Mouse (Mus musculus): ENCODE results near the gene Atp11b.

Atp11b gene

DNA sequence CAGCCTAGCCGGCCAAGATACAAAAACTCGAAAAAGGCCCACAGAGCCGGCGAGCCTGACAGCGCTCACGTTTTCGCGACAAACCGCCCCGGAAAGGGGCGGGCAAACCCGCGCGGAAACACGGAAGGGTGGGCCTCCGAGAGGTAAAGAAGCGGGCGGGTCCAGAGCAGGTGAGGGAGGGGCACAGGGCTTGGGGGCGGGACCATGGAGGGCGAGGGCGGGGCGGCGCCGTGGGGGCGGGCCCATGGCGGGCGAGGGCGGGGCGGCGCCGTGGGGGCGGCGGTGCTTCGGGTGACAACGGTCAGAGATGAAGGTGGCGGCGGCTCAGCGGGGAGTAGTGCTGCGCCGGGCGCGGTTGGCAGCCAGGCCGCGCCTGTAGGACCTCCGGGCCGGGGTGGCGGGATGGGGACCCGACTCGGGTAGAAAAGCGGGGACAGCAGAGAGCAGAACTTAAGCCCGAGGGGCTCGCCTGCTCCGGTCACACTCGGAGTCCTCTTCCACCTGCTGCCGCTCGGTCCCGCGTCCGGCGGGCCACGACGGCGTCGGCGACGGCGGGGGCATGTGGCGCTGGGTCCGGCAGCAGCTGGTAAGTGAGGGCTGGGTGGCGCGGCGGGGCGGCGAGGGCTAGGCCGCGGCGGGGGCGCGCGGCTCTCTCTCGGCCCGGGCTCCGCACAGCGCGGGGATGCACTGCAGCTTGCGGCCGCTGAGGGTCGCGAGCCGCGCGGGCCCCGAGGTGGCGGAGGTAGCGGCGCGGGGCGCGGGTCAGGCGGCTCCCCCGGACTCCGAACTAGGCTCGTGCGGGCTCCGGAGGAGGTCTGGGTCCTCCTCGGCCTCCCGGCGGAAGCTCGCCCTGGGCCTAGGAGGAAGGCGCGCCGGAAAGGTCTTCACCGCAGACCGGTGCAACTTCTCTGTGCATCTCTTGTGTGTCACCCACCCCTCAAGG lies at the start of gene Atp11b:
Atp11b (plus strand) TSS at position 282 of the 943 bp plus-strand sequence.
- peak; percentile 76 for DNase-seq

DNA sequence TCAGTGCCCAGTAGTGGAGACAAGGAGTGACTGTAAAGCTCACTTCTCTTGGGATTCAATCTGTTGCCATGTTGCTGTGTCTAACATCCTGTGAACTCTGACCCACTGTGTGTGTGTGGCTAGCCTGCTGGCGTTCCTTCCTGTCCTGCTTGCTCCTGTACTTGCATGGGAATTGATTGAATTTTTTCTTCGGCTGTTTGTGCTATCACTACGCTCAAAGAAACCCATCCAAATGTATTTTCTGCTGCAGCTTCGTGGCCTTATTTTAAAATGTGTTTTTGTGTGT lies 49.6 kb upstream of the Atp11b start:
- no peak for DNase-seq

DNA sequence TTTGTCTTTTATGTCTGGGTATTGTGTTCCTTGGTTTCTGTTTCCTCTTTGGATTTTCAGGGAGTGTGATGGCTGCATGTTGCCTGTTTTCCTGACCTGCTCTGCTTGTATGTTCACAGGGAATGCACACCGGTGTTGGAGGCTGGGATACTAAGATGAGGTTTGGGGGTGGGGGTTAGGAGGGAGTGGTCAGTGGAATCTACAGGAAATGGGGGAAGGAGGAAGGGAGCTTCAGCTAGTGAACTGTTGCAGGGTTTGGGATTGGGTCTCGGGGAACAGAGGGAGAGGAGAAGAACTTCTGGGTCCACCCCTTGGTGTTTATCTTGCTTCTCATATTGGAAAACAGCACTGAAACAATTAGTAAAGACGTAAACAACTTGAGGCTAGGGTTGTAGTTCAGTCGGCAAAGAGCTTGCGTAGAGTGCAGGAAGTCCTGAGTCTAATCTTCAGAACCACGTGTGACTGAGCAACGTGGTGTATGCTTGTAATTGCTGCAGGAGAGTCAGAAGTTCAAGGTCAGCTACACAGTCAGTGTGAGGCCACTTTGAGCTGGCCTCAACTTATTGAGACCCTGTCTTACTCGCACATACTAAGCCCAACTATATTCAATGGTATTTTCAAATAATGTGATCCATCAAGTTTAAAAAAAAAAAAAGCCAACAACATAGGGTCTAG lies 34.2 kb upstream of the Atp11b start:
- no peak for DNase-seq

DNA sequence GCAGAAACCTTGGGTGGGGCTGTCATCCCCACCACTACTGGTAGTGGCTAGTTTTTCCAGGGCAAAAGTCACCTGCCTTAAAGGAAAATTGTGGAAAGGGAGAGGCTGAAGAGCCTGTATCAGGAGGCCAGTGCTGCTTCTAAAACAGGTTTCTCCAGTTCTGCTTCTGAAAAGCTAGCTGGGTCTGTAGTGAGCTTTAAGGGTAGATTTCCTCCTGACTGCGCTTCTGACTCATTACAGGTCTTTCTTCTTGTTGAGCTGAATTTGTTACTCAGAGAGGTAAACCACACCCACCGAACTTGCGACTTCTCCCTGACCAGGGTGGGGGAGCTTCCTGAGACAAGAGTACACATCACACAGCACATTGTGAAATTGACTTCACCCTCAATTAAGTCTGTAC lies 33.1 kb upstream of the Atp11b start:
- no peak for DNase-seq

DNA sequence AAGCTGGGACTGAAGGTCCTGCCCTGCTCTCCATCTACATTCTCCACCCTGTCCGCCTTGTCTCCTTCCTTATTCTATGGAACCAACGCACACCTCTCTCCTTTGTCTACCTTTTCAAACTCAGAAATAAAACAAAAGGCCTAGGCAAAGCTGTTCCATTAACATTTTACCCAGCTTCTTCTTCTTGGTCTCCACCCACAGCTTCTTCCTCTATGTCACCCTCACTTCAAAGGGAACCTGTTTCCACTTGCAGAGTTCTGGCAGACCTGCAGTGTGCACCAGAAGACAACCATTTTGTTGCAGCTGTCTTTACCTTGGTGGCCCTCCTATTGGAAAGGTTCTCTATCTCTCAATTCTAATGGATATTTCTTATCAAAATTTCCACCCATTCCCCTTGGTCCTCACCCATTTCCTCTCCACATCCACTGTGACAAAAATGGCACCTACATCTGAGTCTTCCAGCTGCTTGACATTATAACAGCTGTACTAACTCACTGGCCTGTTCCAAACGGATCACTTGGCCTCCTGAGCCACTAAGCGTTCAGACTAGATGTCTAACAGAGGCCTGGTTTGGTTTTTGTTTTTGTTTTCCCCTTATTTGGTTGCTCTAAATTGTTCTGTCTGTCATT lies 32.0 kb upstream of the Atp11b start:
- DNase-seq, result no peak

DNA sequence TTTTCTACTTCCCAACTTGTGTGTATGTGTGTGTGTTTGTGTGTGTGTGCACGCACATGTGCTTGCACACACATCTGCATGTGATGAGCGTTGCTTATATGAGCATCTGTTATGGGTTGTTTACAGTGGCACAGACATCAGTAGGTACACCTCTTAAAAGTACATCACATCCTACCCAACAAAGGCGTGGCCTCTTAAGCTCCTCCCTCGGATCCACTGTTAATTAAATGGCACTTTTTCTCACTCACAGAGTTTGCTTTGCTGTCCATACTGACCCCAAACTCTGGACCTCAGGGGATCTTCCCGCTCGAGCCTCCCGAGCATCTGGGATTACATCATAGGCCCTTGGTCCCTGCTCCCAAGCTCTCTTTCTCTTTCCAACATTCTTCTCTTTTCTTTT lies 31.1 kb upstream of the Atp11b start:
- DNase-seq, result no peak

DNA sequence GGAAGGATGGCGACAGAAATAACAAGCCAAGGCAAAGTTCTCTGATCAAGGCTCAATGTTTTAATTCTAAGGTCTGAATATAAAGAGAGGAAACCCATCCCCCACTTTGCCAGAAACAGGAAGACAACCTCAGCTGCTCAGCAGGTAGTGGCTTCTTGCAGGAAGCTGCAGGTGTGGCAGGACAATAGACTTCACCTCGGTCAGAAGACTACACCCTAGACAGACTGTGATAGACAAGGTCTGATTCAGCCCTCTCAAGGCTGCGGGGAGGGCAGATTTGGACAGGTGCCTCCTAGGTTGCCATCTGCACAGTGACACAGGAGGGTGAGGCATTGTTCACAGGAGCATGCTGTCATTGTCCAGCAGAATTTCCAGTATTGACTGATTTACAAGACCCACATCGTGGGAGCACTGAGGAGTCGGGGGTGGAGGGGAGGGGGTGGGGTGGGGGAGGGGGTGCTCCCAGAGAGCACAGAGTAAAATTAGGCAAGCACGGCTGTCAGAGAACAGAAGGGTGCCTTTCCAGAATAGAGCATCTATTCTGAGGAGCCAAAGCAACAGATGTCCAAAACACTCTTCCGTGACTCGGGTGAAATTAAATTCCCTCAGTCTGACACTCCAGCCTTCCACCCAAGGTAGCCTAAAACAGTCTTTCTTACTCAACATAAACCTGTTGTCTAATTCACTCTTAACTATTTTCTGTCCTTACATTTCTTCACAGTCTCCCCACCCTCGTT lies 30.2 kb upstream of the Atp11b start:
- DNase-seq, result peak; percentile 42

DNA sequence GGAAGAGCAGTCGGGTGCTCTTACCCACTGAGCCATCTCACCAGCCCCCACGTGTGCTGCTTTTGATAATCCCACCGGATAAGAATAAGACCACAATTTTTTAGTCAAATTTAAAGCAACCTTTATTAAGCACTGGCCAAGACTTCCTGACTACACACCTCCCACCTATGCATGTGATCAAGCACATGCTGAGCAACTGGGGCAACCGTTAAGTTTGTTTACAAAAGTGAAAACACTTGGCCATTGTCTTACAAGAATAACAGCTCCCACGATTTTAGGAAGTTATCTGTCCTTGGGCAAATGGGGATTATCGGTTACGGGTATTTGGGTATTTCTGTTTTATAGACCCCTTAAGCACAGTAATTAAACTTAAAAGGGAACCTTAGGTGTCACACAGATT lies 28.8 kb upstream of the Atp11b start:
- no peak for DNase-seq

DNA sequence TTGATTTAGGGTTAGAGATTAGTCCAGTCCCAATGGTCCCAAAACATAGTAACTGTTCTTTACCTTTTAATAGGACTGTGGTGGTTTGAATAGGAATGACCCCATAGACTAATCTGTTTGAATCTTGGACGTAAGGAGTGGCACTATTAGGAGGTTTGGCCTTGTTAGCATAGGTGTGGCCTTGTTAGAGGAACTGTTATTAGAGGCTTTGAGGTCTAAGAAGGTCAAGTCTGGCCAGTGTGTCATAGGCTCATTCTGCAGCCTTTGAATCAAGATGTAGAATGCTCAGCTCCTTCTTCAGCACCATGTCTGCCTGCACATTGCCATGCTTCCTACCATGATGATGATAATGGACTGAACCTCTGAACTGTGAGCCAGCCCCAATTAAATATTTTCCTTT lies 27.0 kb upstream of the Atp11b start:
- DNase-seq, result no peak

DNA sequence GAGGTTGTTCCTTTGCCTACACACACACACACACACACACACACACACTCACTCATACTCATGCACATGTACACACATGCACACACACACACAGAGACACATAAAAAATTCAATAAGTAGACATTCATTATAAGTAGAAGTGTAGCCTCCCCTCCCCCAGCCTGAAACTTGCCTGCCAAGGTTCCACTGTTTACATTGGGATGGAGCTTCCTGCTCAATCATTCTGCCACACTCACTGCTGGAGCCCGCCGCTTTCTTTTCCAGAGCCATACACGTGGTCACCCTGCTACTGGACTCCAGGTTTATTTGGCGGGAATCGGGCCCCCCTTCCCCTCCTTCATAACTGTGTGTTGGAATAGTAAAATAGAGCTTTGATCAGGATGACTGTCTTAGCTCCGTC lies 24.4 kb upstream of the Atp11b start:
- no peak for DNase-seq

DNA sequence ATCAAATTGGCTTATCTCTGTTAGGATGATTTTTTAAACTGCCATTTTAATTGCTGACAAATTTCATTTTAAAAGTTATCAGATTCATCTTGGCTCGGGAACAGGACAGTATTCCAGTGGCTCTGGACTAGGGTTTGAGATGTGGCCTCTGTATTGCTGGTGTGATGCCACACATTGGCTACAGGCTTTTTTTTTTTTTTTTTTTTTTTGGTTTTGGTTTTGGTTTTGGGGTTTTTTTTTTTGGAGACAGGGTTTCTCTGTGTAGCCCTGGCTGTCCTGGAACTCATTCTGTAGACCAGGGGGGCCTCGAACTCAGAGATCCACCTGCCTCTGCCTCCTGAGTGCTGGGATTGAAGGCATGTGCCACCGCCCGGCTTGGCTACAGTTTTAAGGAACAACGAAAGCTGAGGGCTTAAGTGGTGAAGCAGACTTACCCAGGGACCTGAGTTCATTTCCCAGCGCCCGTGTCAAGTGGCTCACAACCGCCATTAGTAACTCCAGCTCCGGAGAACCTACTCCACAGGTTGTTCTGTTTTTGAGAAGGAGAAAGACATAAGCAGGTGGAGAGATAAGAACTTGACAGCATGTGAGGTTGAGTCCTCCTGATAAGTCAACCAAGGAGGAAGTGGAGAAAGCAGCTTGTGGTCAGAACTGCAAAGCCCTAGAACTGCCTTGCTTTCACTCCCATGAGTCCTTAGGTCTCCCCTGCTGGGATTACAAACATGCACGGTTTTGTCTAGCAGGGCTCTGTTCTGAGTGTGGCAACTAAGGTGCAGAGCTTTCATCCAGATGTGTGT lies 21.7 kb upstream of the Atp11b start:
- DNase-seq, result no peak

DNA sequence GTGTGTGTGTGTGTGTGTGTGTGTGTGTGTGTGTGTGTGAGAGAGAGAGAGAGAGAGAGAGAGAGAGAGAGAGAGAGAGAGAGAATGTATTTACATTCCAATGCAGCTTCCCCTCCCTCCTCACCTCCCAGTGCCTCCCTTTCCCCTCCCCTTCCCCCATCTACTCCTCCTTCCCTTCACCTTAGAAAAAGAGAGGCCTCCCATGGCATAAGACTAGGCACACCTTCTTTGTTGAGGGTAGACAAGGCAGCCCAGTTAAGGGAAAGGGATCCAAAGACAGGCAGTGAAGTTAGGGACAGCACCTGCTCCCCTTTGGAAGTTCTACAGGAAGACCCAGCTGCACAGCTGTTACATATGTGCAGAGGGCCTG lies 21.1 kb upstream of the Atp11b start:
- no peak for DNase-seq

DNA sequence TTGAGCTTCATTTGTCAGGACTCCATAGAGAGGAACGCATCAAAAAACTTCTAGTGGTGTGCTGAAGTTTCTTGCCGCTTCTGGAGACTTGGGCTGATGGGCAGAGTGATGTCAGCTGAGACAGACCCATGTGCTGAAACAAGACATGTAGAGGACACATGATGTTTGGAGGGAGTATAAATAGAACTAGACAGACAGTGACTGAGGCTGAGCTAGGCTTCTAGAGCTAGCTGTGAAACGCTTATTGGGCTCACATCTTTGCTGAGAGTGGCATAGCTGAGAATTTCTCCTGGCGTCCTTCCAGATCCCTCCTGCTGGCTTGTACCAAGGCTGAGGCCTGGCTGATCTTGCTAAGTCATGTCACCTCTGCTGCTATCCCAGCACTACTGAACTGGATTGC lies 19.4 kb upstream of the Atp11b start:
- no peak for DNase-seq

DNA sequence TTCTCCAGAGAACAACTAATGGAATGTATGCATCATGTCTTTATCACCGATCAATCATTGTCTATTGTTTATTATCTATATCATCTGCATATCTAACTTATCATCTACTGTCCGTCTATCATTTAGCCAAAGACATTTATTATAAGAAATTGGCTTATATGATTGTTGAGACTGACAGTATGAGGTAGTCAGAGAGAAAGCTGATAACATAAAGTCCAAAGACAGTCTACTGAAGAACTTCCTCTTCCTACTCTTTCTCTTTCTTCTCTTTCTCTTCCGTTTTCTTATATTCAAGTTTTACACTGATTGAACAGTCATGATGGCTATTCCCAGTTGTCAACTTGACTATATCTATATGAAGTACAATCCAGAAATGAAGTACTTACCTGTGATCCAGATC lies 15.8 kb upstream of the Atp11b start:
- no peak for DNase-seq

DNA sequence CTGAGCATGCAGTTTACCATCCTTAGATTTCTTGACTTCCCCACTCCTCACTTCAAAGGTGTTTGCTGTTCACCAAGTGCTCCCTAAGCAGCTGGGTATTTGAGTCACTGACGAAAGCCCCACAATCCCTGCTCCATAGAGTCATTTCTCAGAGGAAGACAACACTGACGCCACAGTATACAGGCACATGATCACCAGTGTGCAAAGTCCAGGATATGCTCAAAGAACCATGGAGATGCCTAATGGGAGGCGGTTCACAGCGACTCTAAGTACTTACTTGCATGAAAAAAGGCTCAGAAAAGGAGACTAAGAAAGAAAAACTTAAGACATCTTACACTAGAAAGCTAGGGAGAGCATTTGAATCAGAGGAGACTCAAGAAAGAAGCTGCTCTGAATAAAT lies 8.9 kb upstream of the Atp11b start:
- no peak for DNase-seq

DNA sequence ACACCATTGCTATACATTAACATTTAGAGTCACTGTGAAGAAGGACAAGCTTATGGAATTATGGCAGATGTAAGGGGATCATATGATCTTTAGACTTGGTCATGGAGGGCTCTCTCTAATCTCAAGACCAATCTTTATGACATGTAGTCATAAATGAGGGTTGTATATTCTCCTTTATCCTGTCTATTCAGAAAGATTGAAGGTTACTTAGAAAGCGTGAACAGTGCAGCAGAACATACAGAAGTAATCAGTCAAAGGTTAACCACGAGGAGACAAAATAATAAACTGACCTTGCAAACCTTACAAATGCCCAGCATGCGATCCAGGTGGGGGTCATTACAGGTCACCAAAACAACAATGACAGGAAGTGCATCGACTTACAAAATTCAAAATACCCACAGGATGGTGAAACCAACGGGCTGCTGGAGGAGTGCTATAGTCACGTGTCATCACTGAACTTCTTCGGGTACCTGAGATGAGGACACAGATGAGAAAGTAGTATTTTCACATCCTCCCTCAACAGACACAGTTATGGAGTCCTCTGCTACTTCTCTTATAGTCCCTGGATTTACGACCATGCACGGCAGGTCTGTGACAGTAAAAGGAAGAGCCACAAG lies 7.0 kb upstream of the Atp11b start:
- DNase-seq, result no peak

DNA sequence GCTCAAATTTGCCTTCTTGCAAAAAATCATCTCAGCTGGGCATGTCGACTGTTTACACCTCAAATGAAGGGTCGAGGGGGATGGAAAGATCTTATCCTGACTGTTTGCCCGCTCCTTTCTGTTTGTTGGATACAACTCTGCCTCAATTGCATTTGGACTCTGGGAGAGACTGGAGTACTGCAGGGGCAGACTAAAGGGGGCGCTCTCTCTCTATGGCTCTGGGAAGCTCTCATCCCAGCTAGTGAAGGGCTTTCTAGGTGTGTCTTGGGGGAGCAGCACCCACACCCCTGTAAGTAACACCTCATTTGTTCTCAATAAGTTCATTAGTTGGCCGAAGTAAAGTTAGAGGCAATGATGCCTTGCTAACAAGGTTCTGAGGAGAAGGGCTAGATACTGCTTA lies 3.6 kb upstream of the Atp11b start:
- DNase-seq, result no peak

DNA sequence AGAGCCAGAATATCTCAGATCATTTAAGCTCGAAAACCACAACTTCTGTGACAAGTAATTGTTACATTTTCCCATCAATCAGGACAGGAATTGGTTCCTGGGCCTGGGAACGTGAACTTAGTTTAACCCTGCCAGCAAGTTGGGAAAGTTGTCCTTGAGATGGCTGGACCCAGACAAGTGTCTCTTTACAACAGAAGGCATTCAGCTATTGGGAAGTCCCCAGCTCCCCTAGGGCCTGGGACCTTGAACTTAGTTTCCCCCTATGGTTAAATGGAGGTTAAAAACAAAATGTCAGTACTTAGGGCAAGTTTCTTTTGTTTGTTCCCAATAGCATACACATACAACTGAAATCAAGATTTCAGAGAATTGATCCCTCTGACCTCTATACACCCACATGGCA lies 2.2 kb upstream of the Atp11b start:
- no peak for DNase-seq

DNA sequence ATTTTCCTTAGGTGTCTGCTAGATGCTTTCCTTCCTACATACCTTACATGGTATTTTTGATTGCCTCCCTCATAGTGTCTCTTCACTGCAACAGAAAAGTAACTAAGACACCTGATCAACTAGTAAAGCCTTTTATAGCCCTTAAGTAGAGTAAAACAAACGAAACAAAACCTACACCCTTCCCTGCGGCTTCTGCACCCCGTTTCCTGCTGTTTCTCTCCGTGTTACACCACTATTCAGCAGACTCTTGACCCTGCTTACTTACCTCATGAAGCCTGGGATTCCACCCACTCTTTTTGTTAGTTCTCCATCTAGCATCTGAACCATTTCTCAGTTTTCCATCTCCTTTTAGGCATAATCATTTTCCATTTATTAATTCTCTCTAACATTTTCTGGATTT lies 8.8 kb downstream of the Atp11b start:
- DNase-seq, result no peak

DNA sequence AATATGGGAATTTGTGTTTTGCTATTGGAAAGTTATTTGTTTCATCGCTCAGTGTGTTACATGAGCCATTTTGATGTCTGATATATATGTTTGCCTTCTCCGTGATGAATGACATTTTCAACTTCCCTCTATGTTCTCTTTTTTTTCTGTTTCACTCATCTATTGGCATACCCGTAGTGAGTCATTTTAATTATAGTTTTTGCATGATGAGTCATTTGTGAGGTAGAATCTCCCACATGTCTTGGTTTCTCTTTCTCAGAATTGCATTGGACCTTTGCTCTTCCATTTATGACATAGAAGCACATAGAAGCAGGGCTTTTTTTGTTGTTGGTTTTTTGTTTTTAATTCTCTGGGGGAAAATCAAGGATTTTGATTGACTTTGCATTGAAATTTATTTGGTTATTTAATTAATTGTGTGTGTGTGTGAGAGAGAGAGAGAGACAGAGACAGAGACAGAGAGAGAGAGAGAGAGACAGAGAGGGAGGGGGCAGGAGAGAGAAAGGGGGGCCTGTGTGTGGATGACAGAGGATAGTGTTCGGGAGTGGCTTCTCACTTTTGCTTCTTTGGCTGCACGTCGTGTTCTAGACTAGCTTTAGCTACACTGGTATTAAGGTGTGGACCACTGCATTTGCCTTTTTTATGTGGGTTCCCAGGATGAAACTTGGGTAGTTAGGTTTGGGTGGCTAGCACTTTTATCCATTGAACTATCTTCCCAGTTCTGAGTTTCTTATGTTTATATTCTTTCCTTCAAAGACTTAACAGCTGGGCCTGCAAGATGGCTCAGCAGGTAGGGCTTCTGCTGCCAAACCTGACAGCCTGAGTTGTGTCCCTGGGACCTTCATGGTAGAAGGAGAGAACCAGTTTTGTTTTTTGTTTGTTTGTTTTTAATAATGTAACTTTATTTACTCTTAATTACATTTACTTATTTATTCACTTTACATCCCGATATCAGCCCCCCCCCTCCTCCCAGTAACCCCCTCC lies 11.0 kb downstream of the Atp11b start:
- DNase-seq, result peak; percentile 65

DNA sequence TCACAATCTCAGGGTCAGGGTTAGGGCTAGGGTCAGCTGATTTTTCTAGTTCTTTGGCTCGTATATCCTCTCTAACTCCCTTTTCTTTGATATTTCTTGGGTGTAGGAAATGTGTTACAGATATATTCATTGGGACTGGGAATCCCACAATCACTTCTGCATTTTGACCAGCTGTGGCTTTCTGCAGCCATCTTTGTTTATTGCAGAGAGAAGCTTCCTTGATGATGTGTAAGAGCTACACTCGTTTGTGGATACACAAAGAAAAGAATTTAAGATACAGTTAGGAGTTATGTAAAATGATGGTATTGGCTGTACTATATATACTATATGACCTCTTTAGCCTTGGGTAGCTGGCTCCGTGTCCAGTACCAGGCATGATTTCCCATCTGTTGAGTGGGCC lies 25.8 kb downstream of the Atp11b start:
- DNase-seq, result no peak
